Mouse (Mus musculus): Measurements from ENCODE around the gene Cldn17. TPM values are rescaled to one million over a fixed set of nuclear protein-coding genes. Genes with fewer than 3 reads are reported as not detected.

The Cldn17 gene
- not detected for total RNA-seq (2021)
- long read RNA-seq, experiment 1 = 0 reads
- long read RNA-seq, experiment 2 = 0 reads

GRCm38 (mm10) chr16:88506878-88507277, at the start of gene Cldn17:
Gene Cldn17 (minus strand): TSS chr16:88506978.
- no peak for TF ChIP-seq CTCF (IDR thresholded peaks at IDR 0.05)
- Histone ChIP-seq H3K4me3 (no peak within 1 kb of the TSS), H3K27ac (no peak within 1 kb of the TSS)
- no peak for DNase-seq
- intact Hi-C loops (cut with DNase I) = no loop called here

- no peak overlapping the region for H3K4me3 ChIP-seq
- no peak overlapping the region for H3K27ac ChIP-seq
- DNase-seq = no peak
- TF ChIP-seq CTCF (IDR thresholded peaks at IDR 0.05) = peak; percentile 39
- intact Hi-C loops (cut with DNase I) = no loop called here
These were observed 35.7 kb upstream of the Cldn17 start for GRCm38 (mm10) chr16:88542488-88542887.

DNA sequence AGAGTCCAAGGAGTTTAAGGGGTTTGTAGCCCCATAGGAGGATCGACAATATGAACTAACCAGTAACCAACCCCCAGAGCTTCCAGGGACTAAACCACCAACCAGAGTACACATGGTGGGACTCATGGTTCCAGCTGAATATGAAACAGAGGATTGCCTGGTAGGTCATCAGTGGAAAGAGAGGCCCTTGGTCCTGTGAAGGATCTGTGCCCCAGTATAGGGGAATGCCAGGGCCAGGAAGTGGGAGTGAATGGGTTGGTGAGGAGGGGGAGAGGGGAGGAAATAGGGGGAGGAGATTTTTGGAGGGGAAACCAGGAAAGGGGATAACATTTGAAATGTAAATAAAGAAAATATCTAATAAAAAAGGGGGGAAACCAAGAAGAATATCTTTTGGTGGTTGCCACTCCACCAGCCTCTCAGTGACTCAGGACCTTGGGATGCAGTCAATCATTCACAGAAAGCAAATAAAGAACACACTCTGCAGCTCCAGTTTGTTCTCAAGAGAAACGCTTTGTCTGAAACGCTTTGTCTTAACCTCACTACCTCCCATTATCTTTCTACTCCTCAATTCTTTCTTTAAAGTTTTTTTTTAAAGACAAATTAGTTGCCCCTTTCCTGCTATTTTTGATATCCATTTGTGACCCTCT, 33.2 kb upstream of the Cldn17 start:
- no peak overlapping the region for H3K4me3 ChIP-seq
- no peak for TF ChIP-seq CTCF (IDR thresholded peaks at IDR 0.05)
- no peak overlapping the region for H3K27ac ChIP-seq

DNA sequence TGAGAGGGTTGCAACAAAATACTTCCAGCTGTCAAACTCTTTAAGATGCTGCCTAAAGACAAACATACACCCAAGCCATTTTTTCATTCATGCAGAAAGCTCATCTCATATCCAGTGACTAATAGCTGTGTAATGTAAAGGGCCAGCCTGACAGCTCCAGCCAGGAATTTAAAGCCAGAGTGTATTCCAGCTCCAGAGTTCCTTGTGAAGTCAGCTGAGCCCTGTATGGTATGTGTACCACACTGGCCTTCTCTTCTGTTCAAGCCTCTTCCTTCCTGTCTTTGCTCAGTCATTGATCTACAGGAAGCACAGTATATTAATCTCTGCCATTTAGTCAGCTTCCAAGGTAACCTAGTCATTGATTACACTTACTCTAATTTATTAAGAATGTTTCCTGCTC, 4.6 kb upstream of the Cldn17 start:
- no peak for TF ChIP-seq CTCF (IDR thresholded peaks at IDR 0.05)
- DNase-seq = no peak
- intact Hi-C loops (cut with DNase I) = no loop called here
- Histone ChIP-seq H3K27ac (no peak overlapping the region), H3K4me3 (no peak overlapping the region)

More for the DNA sequence above, 33.2 kb upstream of the Cldn17 start:
- intact Hi-C loops (cut with DNase I) = no loop called here
- DNase-seq = no peak

GRCm38 (mm10) chr16:88508150-88508549, 1.4 kb upstream of the Cldn17 start:
- Histone ChIP-seq H3K4me3 (no peak overlapping the region), H3K27ac (no peak overlapping the region)
- no peak for DNase-seq
- intact Hi-C loops (cut with DNase I) = no loop called here
- TF ChIP-seq CTCF (IDR thresholded peaks at IDR 0.05) = no peak

DNA sequence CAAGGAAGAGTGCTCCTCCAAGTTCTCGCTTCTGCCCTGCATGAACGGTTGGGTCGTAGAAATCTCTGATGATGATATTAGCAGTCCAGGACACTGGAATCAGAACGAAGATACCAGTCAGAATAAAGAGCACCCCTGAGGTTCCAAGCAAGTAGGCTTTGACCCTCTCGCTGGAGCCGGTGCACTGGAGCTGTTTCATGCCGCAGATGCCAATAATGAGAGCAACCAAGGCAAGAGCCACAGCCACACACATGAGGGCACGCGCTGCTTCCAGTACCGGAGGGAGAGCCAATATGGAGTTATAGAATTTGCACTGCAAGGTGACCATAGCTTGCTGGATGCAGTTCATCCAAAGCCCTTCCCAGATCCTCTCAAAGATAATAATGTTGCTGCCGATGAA, 440 bp downstream of the Cldn17 start:
- no peak for TF ChIP-seq CTCF (IDR thresholded peaks at IDR 0.05)
- Histone ChIP-seq H3K27ac (no peak overlapping the region), H3K4me3 (no peak overlapping the region)
- DNase-seq = no peak
- intact Hi-C loops (cut with DNase I) = no loop called here

GRCm38 (mm10) chr16:88488096-88488495, 18.7 kb downstream of the Cldn17 start:
- H3K4me3 ChIP-seq = no peak overlapping the region
- intact Hi-C loops (cut with DNase I) = no loop called here
- no peak for TF ChIP-seq CTCF (IDR thresholded peaks at IDR 0.05)
- no peak overlapping the region for H3K27ac ChIP-seq
- DNase-seq = no peak

GRCm38 (mm10) chr16:88480011-88480774, 26.6 kb downstream of the Cldn17 start:
- no peak for DNase-seq
- Histone ChIP-seq H3K27ac (no peak overlapping the region), H3K4me3 (no peak overlapping the region)
- TF ChIP-seq CTCF (IDR thresholded peaks at IDR 0.05) = no peak
- intact Hi-C loops (cut with DNase I) = no loop called here

DNA sequence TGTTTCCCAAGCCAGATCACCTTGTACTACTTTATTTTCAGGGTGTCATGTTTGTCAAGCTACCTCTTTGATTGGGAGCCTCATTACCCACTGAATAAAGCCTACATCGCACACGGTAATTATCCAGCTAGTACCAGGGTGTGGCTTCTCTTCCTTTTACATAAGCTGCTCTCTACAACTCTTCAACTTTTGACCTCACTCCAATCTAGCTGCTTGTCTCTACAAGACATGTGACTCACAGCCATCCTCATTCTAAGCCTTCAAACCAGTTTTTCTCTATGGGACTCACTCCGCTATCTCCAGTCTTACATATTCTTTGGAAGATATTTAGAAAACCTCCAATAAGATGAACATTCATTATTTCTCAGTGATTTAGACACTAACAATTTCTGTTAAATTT, 43.5 kb downstream of the Cldn17 start:
- no peak overlapping the region for H3K4me3 ChIP-seq
- no peak for DNase-seq
- intact Hi-C loops (cut with DNase I) = no loop called here
- TF ChIP-seq CTCF (IDR thresholded peaks at IDR 0.05) = no peak
- H3K27ac ChIP-seq = no peak overlapping the region

Other genes with a start within 250 kb of the Cldn17 start
- not detected for gene Grik1, start 216.7 kb downstream of the Cldn17 start, total RNA-seq (2021)
- not detected for gene Cldn8, start 56.2 kb upstream of the Cldn17 start, total RNA-seq (2021)
- gene Krtap24-1, start 105.3 kb upstream of the Cldn17 start, total RNA-seq (2021) = not detected
- gene 2310079G19Rik, start 120.7 kb upstream of the Cldn17 start, total RNA-seq (2021) = not detected
- gene Krtap26-1, start 140.8 kb upstream of the Cldn17 start, total RNA-seq (2021) = not detected
- gene Krtap27-1, start 164.7 kb upstream of the Cldn17 start, total RNA-seq (2021) = not detected
- not detected for gene 2310061N02Rik, start 201.0 kb upstream of the Cldn17 start, total RNA-seq (2021)
- gene Krtap13-1, start 221.9 kb upstream of the Cldn17 start, total RNA-seq (2021) = not detected
- gene Krtap13, start 244.7 kb upstream of the Cldn17 start, total RNA-seq (2021) = not detected

Measured in gastrocnemius, adult 2 months (tissue).